Mouse (Mus musculus): ENCODE results near the gene Arfgef2.

The Arfgef2 gene

DNA sequence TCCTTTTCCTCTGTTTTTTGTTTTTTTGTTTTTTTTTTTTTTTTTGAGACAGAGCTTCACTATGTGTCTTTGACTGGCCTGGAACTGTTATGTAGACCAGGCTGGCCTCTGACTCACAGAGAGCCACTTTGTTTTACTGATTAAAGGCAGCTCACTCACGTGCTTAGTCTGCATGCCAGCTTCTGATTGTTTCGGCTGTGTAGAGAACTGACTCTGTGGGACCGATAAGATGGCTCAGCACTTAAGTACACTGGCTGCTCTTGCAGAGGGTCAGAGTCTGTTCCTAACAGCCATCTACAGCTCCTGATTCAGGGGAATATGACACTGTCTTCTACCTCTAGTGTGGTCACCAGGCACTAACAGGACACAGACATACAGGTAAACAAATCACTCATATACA, 57.1 kb downstream of the Arfgef2 start:
- DNase-seq: no peak

DNA sequence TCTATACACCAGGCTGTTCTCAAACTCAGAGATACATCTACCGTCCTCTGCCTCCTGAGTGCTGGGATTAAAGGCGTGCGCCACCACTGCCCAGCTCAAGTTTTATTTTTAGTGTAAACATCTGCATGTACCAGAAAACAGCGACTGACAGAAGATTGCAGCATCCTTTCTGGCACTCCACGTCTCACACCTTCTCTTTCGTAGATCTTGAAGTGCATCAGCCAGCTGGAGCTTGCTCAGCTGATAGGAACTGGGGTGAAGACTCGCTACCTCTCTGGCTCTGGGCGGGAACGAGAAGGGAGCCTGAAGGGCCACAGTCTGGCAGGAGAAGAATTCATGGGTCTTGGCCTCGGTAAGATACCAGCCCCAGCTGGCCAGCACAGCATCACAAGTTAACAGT, 60.1 kb downstream of the Arfgef2 start:
- DNase-seq: no peak

DNA sequence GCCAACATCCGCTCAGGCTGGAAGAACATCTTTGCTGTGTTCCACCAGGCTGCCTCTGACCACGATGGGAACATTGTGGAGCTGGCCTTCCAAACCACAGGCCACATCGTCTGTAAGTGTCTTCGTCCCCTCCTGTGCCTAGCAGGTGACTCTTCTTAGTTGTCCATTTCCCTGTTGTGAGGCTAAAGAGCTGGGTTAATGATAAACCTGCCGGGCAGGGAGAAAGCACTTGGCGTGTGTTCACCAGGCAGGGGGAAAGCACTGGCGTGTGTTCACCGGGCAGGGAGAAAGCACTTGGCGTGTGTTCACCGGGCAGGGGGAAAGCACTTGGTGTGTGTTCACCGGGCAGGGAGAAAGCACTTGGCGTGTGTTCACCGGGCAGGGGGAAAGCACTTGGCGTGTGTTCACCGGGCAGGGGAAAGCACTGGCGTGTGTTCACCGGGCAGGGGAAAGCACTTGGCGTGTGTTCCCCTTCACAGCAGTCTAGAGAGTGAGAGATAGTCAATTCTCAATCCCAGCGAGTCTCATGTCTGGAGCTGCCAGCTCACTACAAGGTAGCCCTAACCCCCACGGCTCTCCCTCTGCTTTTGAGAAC, 65.0 kb downstream of the Arfgef2 start:
- no peak for DNase-seq

- DNase-seq: no peak
These were observed 65.5 kb downstream of the Arfgef2 start for GRCm38 (mm10) chr2:166870899-166871298.

DNA sequence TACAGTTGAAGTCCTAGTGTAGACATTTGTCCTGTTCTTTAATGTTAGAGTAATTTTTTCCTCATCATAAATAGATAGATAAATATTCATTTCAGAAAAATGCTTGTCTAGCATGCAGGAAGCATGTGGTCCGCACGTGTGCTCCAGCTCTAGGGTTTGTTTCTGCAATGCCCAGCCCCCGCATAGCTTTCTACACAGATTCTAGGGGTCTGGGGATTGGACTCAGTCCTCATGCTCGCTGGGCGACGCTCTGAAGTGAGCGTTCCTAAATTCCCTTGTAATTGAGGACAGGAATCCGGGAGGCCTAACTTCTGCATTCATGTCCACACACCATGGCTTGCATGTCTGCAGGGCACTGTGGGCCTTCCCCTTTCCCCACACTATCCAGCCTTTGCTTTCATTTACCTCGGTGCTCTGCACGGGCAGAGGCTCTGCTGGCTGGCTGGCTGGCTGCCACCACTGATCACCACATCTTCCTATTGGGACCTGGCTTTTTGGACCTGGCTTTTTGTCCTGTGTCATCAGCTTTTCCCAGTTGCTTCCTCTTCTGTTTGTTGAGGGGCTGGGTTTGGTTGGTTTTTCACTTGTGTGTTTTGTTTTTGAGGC, 69.4 kb downstream of the Arfgef2 start:
- DNase-seq: no peak

- DNase-seq: no peak
These were observed 70.2 kb downstream of the Arfgef2 start for GRCm38 (mm10) chr2:166875561-166875960.

DNA sequence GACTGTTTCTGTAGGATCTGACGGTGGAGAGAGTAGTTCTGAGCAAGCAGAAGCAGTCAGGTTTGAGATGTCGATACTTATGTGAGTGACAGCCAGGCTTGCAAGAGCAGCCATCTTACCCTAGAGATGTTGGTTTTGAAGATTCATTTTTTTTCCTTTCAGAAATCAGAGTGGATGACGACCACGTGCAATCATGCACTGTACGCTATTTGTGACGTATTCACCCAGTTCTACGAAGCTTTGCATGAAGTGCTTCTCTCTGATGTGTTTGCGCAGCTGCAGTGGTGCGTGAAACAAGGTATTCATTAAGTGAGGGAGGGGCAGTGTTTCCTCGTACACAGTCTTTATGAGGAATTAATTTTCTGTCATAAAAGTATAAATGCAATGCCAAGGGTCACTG, 70.9 kb downstream of the Arfgef2 start:
- no peak for DNase-seq

DNA sequence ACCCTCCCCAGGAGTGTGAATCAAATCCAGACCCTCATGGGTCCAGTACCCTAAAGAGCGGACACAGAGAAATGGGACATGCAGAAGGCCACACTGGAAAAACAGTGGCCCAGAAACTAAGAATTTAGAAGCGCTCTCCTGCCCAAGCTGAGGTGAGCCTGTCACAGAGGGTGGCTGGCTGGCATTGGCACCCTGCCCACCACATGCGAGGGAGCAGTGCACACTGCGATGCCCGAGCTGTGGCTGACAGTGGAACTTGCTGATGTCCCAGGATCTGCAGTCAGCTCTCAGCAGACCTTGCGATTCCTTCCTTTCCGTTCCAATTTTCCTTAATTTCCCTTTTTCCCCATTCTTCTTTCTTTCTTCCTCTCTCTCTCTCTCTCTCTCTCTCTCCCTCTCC, 79.7 kb downstream of the Arfgef2 start:
- peak; percentile 56 for DNase-seq

- DNase-seq: no peak
These were observed 80.2 kb downstream of the Arfgef2 start for GRCm38 (mm10) chr2:166885619-166886018.

GRCm38 (mm10) chr2:166886231-166886630, 80.8 kb downstream of the Arfgef2 start:
- no peak for DNase-seq

GRCm38 (mm10) chr2:166887816-166888215, 82.4 kb downstream of the Arfgef2 start:
- no peak for DNase-seq

- DNase-seq: no peak
These were observed 86.0 kb downstream of the Arfgef2 start for GRCm38 (mm10) chr2:166891366-166891880.

DNA sequence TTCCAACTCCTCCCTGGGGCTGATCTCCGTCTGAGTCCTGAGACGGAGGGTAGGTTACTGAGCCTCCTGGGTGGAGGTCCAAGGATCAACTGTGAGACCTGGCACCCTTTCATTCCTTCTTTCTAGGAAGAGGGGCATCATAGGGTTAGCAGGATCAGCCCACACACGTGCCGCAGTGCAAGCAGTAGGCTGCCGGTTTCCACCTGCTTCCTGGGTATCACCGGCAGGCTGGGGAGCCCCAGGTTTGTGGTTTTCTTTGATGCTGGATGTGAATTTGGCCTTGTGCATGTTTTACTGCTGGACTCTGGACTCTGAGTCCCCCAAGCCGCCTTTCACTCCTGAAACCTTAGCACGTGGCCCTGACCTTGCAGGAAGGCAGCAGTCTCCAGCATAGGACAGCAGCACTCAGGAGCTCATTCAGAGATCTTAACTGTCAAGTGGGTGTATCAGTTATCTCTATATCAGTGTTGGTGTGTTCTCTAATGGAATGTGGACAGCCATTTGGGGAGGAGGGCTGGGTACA, 86.8 kb downstream of the Arfgef2 start:
- DNase-seq: no peak

DNA sequence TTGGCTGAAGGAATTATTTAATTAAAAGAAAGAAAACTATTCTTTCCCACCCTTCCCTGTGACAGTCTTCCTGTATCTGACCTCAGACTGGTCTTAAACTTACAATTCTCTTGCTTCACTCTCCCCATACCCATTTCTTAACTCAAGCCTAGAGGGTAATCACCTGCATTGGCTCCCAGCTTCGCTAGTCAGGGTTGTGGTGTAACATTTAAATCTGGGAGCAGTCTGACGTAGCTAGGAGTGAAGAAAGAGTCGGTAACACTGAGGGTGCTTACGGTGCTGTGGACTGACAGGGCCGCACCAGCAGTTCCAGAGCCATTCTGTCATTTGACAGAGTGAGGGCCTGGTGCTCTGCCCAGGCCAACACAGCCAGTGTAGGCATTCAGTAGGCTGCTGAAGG, 87.6 kb downstream of the Arfgef2 start:
- DNase-seq: no peak

GRCm38 (mm10) chr2:166896368-166896767, 91.0 kb downstream of the Arfgef2 start:
- no peak for DNase-seq

DNA sequence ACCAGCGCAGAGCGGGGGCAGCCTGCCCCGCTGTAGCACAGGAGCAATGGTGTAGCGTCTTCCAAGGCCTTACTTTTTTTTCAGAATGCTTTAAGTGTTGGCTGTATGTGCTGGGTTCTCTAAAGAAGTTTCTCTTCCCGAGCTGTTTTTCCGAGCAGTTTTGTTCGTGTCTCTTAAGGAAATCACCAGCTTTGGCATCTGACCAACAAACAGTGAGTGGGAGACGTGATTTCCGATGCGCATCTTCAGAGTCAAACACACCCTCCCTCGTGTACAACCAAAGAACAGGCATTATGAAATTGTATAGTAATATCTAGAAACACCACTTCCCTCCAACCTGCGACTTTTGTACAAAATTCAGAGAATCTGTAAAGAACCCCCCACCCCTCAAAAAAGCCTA, 91.6 kb downstream of the Arfgef2 start:
- DNase-seq: no peak

DNA sequence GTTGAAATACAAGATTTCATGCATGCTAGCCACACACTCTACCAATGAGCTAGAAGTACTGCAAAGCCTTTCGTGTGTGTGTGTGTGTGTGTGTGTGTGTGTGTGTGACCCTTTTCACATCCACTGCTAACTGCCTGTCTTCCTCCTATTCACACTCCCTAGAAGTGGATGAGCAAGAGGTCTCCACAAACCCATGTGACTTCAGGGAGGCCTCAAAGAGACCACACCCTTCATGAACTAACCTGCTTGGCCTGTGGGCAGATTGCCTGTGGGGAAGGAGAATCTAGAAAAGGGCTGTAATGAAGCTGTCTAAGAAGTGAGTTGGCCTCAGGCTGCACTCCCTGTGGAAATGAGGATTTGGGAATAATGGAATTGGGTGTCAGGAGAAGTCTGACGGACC, 93.8 kb downstream of the Arfgef2 start:
- DNase-seq: no peak

DNA sequence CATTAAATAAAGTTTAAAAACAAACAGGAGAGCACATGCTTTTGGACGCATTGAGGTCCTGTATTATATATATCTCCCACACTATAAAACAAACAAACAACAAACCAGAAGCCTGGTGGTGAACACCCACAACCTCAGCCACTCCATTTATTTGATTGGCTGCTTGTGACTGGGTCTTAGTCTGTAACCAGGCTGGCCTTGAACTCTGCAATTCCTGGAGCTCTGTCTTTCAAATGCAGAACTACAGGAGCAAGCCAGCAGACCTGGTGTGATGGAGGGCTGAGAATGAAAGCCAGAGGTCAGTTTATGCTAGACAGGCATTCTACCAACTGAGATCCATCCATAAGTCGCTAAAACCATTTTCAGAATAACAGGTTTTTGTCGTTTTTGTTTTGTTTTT, 94.4 kb downstream of the Arfgef2 start:
- no peak for DNase-seq

DNA sequence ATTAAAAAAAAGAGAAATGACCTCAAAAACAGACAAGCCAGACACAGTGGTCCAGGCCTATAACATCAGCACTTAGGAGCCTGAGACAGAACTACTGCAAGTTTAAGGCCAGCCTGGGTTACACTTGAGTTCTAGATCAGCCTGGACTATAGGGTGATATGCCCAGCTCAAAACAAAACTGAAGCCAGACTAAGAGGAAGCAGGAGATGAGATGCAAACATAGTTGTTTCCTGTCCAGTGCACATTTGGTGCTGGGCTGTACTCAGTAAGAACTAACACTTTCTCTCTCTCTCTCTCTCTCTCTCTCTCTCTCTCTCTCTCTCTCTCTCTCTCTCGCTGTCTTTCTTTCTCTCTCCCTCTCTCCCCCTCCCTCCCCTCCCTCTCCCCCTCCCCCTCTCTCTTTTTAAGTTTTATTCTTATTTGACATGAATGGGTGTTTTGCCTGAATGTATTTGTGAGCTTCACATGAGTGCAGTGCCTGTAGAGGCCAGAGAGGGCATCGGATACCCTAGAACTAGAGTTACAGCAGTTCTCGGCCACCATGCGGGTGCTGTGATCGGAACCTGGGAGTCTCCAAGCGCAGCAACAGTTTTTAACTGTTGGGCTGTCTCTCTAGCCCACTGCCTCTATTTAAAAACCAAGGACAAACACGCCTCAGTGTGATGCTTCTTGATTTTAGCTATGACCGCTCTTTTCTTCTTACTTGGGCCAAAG, 95.6 kb downstream of the Arfgef2 start:
- no peak for DNase-seq

- peak; percentile 24 for DNase-seq
These were observed 98.4 kb downstream of the Arfgef2 start for GRCm38 (mm10) chr2:166903719-166904282.

GRCm38 (mm10) chr2:166905711-166906522, 100.5 kb downstream of the Arfgef2 start, which contains the start of gene Cse1l:
Gene Cse1l (plus strand): TSS chr2:166906040.
- DNase-seq: peak; percentile 98

DNA sequence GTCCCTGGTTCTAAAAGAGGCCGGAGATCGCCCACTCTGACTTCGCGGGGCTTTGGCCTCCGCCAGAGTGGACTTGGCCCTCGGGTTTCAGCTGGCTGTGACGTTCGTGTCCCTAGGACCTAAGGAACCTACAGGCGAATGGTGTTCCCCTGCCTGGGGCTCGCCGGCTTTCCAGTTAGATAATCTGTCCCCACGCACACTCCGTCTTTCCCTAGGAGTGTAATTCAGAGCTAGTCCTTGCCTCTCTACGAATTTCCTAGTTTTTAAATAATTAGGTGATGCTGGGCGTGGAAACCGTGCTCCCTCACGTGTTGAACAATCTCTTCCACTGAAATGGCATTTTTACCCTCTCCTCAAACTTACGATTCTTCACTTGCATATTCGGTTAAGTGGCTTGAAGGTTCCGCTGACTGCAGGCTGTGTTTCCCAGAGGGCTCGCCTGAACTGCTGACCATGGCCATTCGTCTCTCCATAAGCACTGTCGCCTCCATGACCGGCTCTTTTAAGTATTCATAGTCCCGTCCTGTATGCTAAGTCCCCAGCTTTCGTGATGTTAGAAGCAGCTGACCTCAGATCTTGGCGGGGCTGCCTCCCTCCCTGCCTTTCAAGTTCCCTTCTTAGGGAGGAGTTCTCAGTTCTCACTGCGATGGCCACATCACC, 101.3 kb downstream of the Arfgef2 start:
- peak; percentile 27 for DNase-seq
